ENCODE assay signal across 8 mouse cellular contexts in genomic region chr5:77211236-77211635, GRCm38 (mm10). TPM values are rescaled to one million over a fixed set of nuclear protein-coding genes. Genes with fewer than 3 reads are reported as not detected.
DNase-seq lines count a peak whose midpoint lies in the region; ATAC-seq lines count a peak whose summit lies in the region.

Gene Spink2, minus strand, starts transcription at chr5:77211471.

- 4% methylated on average over 17 of the region's 18 CpGs for WGBS in heart, embryonic 12.5 days

- no peak within 1 kb of the TSS for H3K27ac ChIP-seq in heart, embryonic 12.5 days (ENCODE audit: poor library complexity, severe bottlenecking)

- peaks cover 8% of the 10 kb centered on the region; the same call in 1 of the 2 replicates for H3K4me1 ChIP-seq in heart, embryonic 12.5 days (replicated peaks)

- 0 out of 2 replicates have a peak, but pooled peaks have one; percentile 47 for ATAC-seq in heart, embryonic 12.5 days (ENCODE audit: insufficient number of reproducible peaks, low FRiP score)
- peak; percentile 65 for ATAC-seq in megakaryocyte progenitor cell, adult 5-6 weeks (replicated peaks; ENCODE audit: poor library complexity)

- H3K36me3 ChIP-seq in heart, embryonic 12.5 days, result no peaks in the 10 kb centered on the region

- H3K9me3 ChIP-seq in heart, embryonic 12.5 days (replicated peaks), result no peaks in the 10 kb centered on the region

- H3K4me3 ChIP-seq in heart, embryonic 12.5 days, result peak within 1 kb of the TSS; percentile 43

- DNase-seq in adrenal gland, adult (ENCODE audit: inconsistent age in 2 of 2, low spot score in 1 of 2), result peak; percentile 9 to 54
- no peak for DNase-seq in adrenal gland, adult 18-20 months (ENCODE audit: low spot score in 2 of 2)
- DNase-seq in embryo, embryonic 10.5 days (ENCODE audit: low spot score), result peak; percentile 73
- peak; percentile 77 to 83 for DNase-seq in kidney, postnatal 4 days
- peak; percentile 79 for DNase-seq in testis, postnatal 10 days (ENCODE audit: low spot score)
- DNase-seq in right cerebral cortex, postnatal 36 days (ENCODE audit: low spot score in 2 of 2), result no peak

- H3K9ac ChIP-seq in heart, embryonic 12.5 days, result 0 out of 2 replicates have a peak within 1 kb of the TSS, but pooled peaks have one; percentile 25

- H3K27me3 ChIP-seq in heart, embryonic 12.5 days (replicated peaks), result peaks cover 4% of the 10 kb centered on the region; the same call in 1 of the 2 replicates

- peak within 1 kb of the TSS; percentile 83 for H3K4me2 ChIP-seq in heart, embryonic 12.5 days

RNA-seq across cellular contexts. Expression of gene Spink2, which starts in this region (rescaled TPM):
- total RNA-seq in adrenal gland, adult 18-20 months (2021), result not detected
- polyA plus RNA-seq in heart, embryonic 12.5 days (2016; fragmentation: Nextera tagmentation; extraction: Ambion mirVana), result 7.3 and 7.9 TPM in 2 replicates
- total RNA-seq in megakaryocyte progenitor cell, adult 5-6 weeks (2015), result 0.76 TPM in 1 of 2 replicates, not detected in the other
- 0.79 TPM in 1 of 2 replicates, not detected in the other for total RNA-seq in megakaryocyte progenitor cell, adult 5-6 weeks (2017)

Comparison
In these comparisons a context has a peak if more than half of its experiments do, and no peak if none do; other contexts are left out.
1. DNase-seq: peak in adrenal gland, adult (2 of 2), embryo, embryonic 10.5 days (single experiment), kidney, postnatal 4 days (2 of 2) and testis, postnatal 10 days (single experiment); none in adrenal gland, adult 18-20 months (0 of 2) and right cerebral cortex, postnatal 36 days (0 of 2).
2. Peak in ATAC-seq in megakaryocyte progenitor cell, adult 5-6 weeks; RNA of the gene not detected or under 1 TPM.